Mouse (Mus musculus) small intestine, adult 2 months (tissue): ENCODE measurements around the gene Prss40.

Experiments
- CTCF ChIP-seq: fragments of 200-500 bp; IDR thresholded peaks from 2 replicates; pipeline ENCODE4 v1.5.1; 2012; ENCODE audit warnings: low read depth, mild to moderate bottlenecking, control low read depth, inconsistent platforms, low read length, moderate library complexity, mixed read lengths; ENCODE audit not compliant: insufficient replicate concordance, insufficient read length; ENCODE audit errors: extremely low read depth
- POLR2A ChIP-seq: fragments of 200-500 bp; IDR thresholded peaks from 2 replicates; pipeline ENCODE4 v1.6.1; 2012; ENCODE audit warnings: low read depth, mild to moderate bottlenecking, control low read depth, inconsistent platforms, low read length, moderate library complexity

- TF ChIP-seq POLR2A = no peak
- TF ChIP-seq CTCF = no peak
Observed at GRCm38 (mm10) chr1:34518259-34518658, 42.5 kb downstream of the Prss40 start.
